Mouse (Mus musculus) C2C12 (cell line): ENCODE data around the gene Arhgef6. TPM values are rescaled to one million over a fixed set of nuclear protein-coding genes. Genes with fewer than 3 reads are reported as not detected.

Experiments
- H3K27me3 ChIP-seq: one replicate; pipeline ENCODE4 v1.6.1; 2011; ENCODE audit not compliant: control insufficient read depth, insufficient read depth, insufficient read length
- H3K36me3 ChIP-seq: one replicate; pipeline ENCODE4 v1.6.1; 2011; ENCODE audit not compliant: control insufficient read depth, insufficient read depth
- H3K4me3 ChIP-seq: one replicate; pipeline ENCODE4 v1.5.1; 2011; ENCODE audit warnings: mild to moderate bottlenecking, control low read depth; ENCODE audit not compliant: poor library complexity, insufficient read depth, severe bottlenecking
- H3K79me2 ChIP-seq: one replicate; pipeline ENCODE4 v1.6.1; 2011; ENCODE audit not compliant: control insufficient read depth, insufficient read depth
- H3K79me3 ChIP-seq: one replicate; pipeline ENCODE4 v1.6.1; 2011; ENCODE audit warnings: low read depth, control low read depth
- H3ac ChIP-seq: one replicate; pipeline ENCODE3; 2011; ENCODE audit warnings: low read depth; ENCODE audit not compliant: control insufficient read depth, insufficient read length
- CEBPB ChIP-seq: IDR thresholded peaks from one replicate; pipeline ENCODE4 v1.6.1; 2011; ENCODE audit warnings: low read depth, mild to moderate bottlenecking, control low read depth, moderate library complexity
- CTCF ChIP-seq: IDR thresholded peaks from one replicate; pipeline ENCODE4 v1.5.1; 2011; ENCODE audit not compliant: control insufficient read depth, insufficient read depth, insufficient read length
- FOSL1 ChIP-seq: IDR thresholded peaks from one replicate; pipeline ENCODE4 v1.8.0; 2011; ENCODE audit warnings: mild to moderate bottlenecking, low read length; ENCODE audit not compliant: poor library complexity, insufficient read depth, severe bottlenecking
- MAX ChIP-seq: IDR thresholded peaks from one replicate; pipeline ENCODE4 v1.6.1; 2011; ENCODE audit warnings: mild to moderate bottlenecking, control low read depth
- MYOD1 ChIP-seq: IDR thresholded peaks from one replicate; pipeline ENCODE4 v1.6.1; 2011; ENCODE audit warnings: low read depth; ENCODE audit not compliant: control insufficient read depth, insufficient read length
- MYOG ChIP-seq: IDR thresholded peaks from one replicate; pipeline ENCODE4 v1.6.1; 2011; ENCODE audit not compliant: control insufficient read depth, insufficient read length; ENCODE audit errors: extremely low read depth
- USF1 ChIP-seq: IDR thresholded peaks from one replicate; pipeline ENCODE4 v1.6.1; 2011; ENCODE audit warnings: low read depth, mild to moderate bottlenecking, control low read depth, moderate library complexity
- polyA plus RNA-seq: library from polyadenylated mRNA; unstranded; fragments of >200 nt; fragmentation: generic; extraction: Trizol; gene quantifications from one replicate; pipeline ENCODE4 v1.2.1, GENCODE M21; 2012; ENCODE audit warnings: missing spikeins

The Arhgef6 gene
- polyA plus RNA-seq, 1 experiment: 1.3 TPM

GRCm38 (mm10) chrX:57253329-57254055, 85.0 kb downstream of the Arhgef6 start:
- no peak for TF ChIP-seq MAX
- no peak for TF ChIP-seq FOSL1
- TF ChIP-seq CTCF: no peak
- TF ChIP-seq USF1: no peak
- TF ChIP-seq MYOG: no peak
- TF ChIP-seq CEBPB: no peak
- no peak for TF ChIP-seq MYOD1
- H3K36me3 ChIP-seq: no peaks in the 10 kb centered on the region

GRCm38 (mm10) chrX:57238572-57238971, 100.0 kb downstream of the Arhgef6 start:
- Histone ChIP-seq H3K36me3 (no peaks in the 10 kb centered on the region), H3K79me2 (no peaks in the 10 kb centered on the region), H3K27me3 (no peaks in the 10 kb centered on the region), H3K4me3 (no peak overlapping the region), H3ac (no peak overlapping the region), H3K79me3 (no peaks in the 10 kb centered on the region)
- TF ChIP-seq CTCF (no peak), MYOG (no peak), USF1 (no peak), MYOD1 (no peak), FOSL1 (no peak)

More at GRCm38 (mm10) chrX:57253329-57254055, 85.0 kb downstream of the Arhgef6 start:
- H3K4me3 ChIP-seq: no peak overlapping the region
- no peaks in the 10 kb centered on the region for H3K27me3 ChIP-seq
- H3K79me2 ChIP-seq: no peaks in the 10 kb centered on the region
- no peaks in the 10 kb centered on the region for H3K79me3 ChIP-seq
- H3ac ChIP-seq: no peak overlapping the region

GRCm38 (mm10) chrX:57235982-57236381, 102.5 kb downstream of the Arhgef6 start:
- Histone ChIP-seq H3K27me3 (no peaks in the 10 kb centered on the region), H3K4me3 (no peak overlapping the region), H3K79me3 (no peaks in the 10 kb centered on the region), H3ac (no peak overlapping the region), H3K79me2 (no peaks in the 10 kb centered on the region), H3K36me3 (no peaks in the 10 kb centered on the region)
- no peak for TF ChIP-seq USF1
- TF ChIP-seq FOSL1: no peak
- TF ChIP-seq CEBPB: no peak
- no peak for TF ChIP-seq MYOG

GRCm38 (mm10) chrX:57233596-57233995, 104.9 kb downstream of the Arhgef6 start:
- TF ChIP-seq CEBPB (no peak), MAX (no peak), MYOG (no peak), MYOD1 (no peak), USF1 (no peak), CTCF (no peak), FOSL1 (no peak)
- H3K79me3 ChIP-seq: no peaks in the 10 kb centered on the region
- no peaks in the 10 kb centered on the region for H3K36me3 ChIP-seq

GRCm38 (mm10) chrX:57228178-57228577, 110.4 kb downstream of the Arhgef6 start:
- no peak overlapping the region for H3K4me3 ChIP-seq
- H3K27me3 ChIP-seq: no peaks in the 10 kb centered on the region
- H3ac ChIP-seq: no peak overlapping the region
- H3K79me2 ChIP-seq: no peaks in the 10 kb centered on the region
- no peaks in the 10 kb centered on the region for H3K36me3 ChIP-seq
- no peaks in the 10 kb centered on the region for H3K79me3 ChIP-seq
- TF ChIP-seq USF1 (no peak), MAX (no peak), FOSL1 (no peak), MYOD1 (no peak), MYOG (no peak), CTCF (no peak), CEBPB (no peak)

More at GRCm38 (mm10) chrX:57233596-57233995, 104.9 kb downstream of the Arhgef6 start:
- H3K79me2 ChIP-seq: no peaks in the 10 kb centered on the region
- no peak overlapping the region for H3K4me3 ChIP-seq
- H3ac ChIP-seq: no peak overlapping the region
- no peaks in the 10 kb centered on the region for H3K27me3 ChIP-seq

GRCm38 (mm10) chrX:57223301-57223700, 115.2 kb downstream of the Arhgef6 start:
- H3K4me3 ChIP-seq: no peak overlapping the region
- no peak overlapping the region for H3ac ChIP-seq
- H3K27me3 ChIP-seq: no peaks in the 10 kb centered on the region
- no peaks in the 10 kb centered on the region for H3K79me3 ChIP-seq
- H3K79me2 ChIP-seq: no peaks in the 10 kb centered on the region
- no peaks in the 10 kb centered on the region for H3K36me3 ChIP-seq
- TF ChIP-seq MYOD1 (no peak), FOSL1 (no peak), MYOG (no peak), CTCF (no peak), CEBPB (no peak), MAX (no peak), USF1 (no peak)
